Mouse (Mus musculus) gastrocnemius, postnatal 36 days (tissue): ENCODE data around the gene Pla2g16. TPM values are rescaled to one million over a fixed set of nuclear protein-coding genes. Genes with fewer than 3 reads are reported as not detected.

Source experiments
- DNase-seq, 2 experiments: peaks; one replicate each; pipeline ENCODE4 v3.0.0; 2022
- intact Hi-C: fragments of 180-260 bp; cut with DNase I; formaldehyde crosslinking; loops from one replicate; pipeline ENCODE4 v1.15.1; 2025
- total RNA-seq, 2 experiments: library from RNA; stranded (reverse); gene quantifications; 2 replicates each; pipeline ENCODE4 v1.2.3; 2021

Gene Pla2g16
- total RNA-seq, 2 experiments from 2014 or later: 99.9 to 107 TPM

GRCm38 (mm10) chr19:7562601-7563129 lies 5.4 kb downstream of the Pla2g16 start:
- intact Hi-C loops: no loop called here
- DNase-seq: no peak

DNA sequence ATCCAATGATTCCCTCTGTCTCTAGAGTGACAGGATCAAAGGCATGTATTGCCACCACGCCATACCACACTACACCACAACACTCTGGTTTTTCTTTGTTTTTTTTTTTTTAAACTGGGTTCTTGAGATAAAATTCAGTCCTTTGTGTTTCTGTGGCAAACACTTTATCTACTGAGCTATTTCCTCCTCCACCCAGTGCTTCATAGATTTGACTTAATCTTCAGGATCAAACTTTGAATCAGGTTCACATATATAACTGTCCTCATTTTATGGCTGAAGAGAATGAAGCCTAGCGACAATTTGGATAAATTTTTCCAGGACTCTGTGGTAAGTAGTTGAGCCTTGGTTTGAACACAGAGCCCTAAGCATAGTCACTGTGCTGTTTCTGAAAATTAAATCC lies 6.4 kb downstream of the Pla2g16 start:
- intact Hi-C loops: no loop called here
- DNase-seq: no peak

DNA sequence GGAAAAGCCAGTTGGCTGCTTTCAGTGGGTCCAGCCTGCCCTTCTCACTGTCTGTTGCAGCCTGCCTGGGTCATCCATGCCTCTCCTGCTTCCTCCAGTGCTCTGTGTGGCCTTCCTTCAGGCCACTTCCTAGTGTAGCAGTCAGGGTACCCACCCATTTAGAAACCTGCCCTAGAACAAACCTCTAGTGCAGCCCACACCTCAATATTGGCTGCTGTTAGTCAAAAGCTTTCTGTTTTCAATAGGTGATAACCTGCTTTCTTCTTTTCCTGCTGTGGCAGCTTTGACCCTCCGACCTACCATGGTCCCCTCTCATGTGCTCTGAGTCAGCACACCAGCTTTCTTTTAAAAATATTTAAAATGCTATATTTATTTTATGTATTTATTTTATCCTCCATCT lies 7.2 kb downstream of the Pla2g16 start:
- DNase-seq: no peak
- intact Hi-C loops: no loop called here

- DNase-seq: no peak
- intact Hi-C loops: no loop called here
These were observed 9.6 kb downstream of the Pla2g16 start for GRCm38 (mm10) chr19:7566826-7567225.

DNA sequence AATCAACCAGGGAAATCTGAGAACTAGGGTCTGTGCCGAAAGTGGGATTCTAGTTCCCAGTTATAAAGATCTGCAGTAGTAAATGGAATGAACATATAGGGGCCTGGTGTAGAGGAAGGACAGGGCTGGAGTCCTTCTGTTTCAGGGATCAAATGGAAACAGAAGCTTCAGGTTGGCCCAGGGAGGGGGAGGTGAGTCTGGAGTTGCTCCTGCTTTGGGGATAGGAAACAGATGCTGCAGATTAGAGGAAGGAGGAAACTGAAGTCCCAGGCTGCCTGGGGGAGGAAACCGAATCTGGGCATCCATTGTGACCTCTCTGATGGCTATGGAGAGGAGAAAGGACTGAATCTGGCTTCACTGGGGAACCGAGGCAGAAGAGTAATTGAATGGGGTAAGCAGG lies 11.1 kb downstream of the Pla2g16 start:
- intact Hi-C loops: no loop called here
- DNase-seq: no peak

DNA sequence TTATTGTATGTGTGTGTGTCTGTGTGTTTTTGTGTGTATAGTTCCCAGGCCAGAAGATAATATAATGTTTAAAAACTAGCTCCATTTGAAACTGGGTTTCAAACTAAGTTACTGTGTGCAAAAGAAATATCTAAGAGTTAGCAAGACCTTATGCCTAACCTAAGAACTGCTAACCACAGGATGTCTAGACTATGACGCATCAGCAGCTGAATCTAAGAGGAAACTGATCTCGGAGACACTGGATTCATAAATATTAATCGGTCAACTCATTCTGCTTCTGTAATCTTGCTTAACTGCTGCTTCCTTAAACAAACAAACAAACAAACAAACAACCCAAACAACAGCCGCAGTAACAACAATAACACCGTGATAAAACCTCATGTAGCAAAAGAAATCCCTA lies 12.4 kb downstream of the Pla2g16 start:
- intact Hi-C loops: no loop called here
- no peak for DNase-seq

DNA sequence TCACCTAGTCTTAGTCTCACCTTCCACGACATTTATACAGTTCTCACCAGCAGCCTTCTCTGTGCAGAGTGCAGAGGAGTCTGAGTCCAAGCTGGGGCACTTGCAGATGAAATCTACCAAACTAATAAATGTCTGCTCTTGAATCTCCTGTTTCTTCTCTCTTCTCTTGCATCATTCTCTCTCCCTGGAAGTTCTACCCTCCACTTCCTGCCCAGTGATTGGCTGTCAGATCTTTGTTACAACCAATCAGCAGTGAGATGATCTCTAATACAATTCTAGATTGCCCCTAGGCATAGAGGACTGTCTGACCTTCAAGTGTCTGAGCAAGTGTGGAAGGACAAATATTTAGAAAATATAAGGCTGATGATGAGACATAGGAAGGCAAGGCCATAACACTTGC lies 18.9 kb downstream of the Pla2g16 start:
- intact Hi-C loops: no loop called here
- DNase-seq: no peak

- DNase-seq: no peak
- intact Hi-C loops: no loop called here
These were observed 20.5 kb downstream of the Pla2g16 start for GRCm38 (mm10) chr19:7577710-7578109.

GRCm38 (mm10) chr19:7581042-7581441 lies 23.8 kb downstream of the Pla2g16 start:
- DNase-seq: no peak
- intact Hi-C loops: no loop called here

DNA sequence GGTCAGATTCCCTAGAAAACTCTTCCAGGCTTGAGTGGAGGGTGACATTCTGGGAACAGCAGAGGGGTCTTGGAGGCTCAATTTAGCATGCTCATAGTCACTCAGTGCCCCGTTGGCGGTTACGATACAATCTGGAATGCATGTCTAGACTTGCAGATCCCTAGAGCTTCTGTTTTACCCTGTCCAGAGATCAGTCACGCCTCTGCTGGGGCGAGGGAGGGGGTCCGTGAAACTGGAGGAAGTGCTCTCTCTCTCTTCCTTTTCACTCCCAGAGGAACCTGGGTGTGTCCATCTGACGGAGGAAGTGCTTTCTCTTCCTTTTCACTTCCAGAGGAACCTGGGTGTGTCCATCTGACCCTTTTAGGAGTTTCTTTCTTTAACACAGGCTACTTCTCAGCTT lies 25.8 kb downstream of the Pla2g16 start:
- intact Hi-C loops: no loop called here
- DNase-seq: no peak

DNA sequence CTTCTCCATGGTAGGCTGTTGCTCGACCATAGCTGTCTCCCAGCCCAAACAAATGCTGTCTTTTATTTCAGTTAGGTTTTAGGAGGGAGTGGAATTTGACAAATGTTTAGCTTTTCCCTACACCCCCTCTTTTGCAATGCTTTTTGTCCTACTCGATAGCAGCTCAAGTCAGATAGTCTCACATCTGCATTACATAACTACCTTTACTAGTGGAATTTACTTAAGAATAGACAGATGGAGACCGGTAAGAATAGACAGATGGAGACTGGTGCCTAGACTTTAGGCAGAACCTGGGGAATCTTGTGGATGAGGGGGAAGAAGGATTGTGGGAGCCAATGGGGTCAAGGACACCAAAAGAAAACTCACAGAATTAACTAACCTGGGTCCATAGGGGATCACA lies 26.3 kb downstream of the Pla2g16 start:
- no peak for DNase-seq
- intact Hi-C loops: no loop called here

- intact Hi-C loops: no loop called here
- no peak for DNase-seq
These were observed 28.0 kb downstream of the Pla2g16 start for GRCm38 (mm10) chr19:7585279-7585678.

GRCm38 (mm10) chr19:7585764-7586163 lies 28.5 kb downstream of the Pla2g16 start:
- no peak for DNase-seq
- intact Hi-C loops: no loop called here

- no peak for DNase-seq
- intact Hi-C loops: loop anchor here (10.0 kb wide), 1 partner anchor 146 kb away; no protein-coding TSS in a partner anchor
These were observed 33.5 kb downstream of the Pla2g16 start for GRCm38 (mm10) chr19:7590795-7591194.

DNA sequence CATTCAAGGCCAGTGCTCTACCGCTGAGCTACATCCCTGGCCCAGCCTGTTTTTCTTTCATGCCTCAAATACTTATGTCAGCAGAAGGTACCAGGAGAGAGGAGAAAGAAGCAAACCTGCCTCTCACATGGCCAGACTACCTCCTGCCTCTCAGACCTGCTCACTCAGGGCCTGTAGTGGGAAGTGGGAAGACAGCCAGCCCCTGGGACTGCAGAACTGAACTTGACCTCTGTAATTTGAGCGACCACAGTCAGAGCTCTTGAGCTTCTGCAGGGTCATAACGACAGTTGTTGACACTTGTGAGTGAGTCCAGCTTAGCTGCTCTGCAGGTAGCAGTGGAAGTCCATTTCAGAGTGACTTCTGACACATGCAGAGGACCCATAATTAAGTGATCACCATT lies 34.8 kb downstream of the Pla2g16 start:
- peak in 1 of 2 experiments; percentile 29 for DNase-seq
- intact Hi-C loops: loop anchor here (10.0 kb wide), 1 partner anchor 147 kb away; no protein-coding TSS in a partner anchor

DNA sequence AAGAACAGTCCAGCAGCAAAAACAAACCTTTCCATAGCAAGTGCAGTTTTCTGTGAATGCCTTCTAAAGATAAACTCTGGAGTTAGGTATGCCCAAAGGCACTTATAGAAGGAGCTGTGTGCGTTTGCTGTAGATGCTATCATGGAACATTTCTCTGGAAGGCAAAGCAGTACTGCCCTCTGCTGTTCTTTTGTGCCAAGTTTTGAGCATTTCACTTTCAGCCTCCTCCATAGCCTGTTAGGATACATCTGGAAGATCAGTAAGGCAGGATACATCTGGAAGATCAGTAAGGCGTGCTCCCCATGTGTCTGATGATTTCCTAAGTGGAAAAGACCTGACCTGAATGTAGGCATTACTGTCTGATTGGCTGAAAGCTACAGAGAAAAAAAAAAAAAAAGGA lies 38.3 kb downstream of the Pla2g16 start:
- DNase-seq: no peak
- intact Hi-C loops: loop anchor here (1.0 to 10.0 kb wide), 2 partner anchors 66 to 151 kb away; no protein-coding TSS in a partner anchor

GRCm38 (mm10) chr19:7598481-7598880 lies 41.2 kb downstream of the Pla2g16 start:
- DNase-seq: no peak
- intact Hi-C loops: loop anchor here (10.0 kb wide), 1 partner anchor 154 kb away; no protein-coding TSS in a partner anchor

GRCm38 (mm10) chr19:7601551-7601950 lies 44.3 kb downstream of the Pla2g16 start:
- intact Hi-C loops: no loop called here
- DNase-seq: no peak

DNA sequence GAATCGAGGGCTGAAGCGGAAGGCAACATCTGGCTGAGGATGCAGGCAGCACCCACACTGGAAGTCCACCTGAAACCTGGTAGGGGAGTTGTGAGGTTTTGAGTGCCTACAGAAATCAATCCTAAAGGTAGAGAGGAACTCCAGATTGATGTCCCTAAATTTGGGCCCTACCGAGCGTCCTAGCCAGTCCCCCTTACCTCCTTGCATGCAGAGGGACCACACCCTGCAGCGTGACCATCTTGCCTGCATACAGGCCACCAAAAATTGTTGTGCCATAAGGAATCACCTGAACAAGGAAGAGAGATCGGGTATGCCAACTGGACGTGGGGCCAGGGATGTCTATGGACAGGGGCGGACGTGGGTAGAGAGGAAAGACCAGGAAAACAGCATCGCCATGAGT lies 46.8 kb downstream of the Pla2g16 start:
- intact Hi-C loops: no loop called here
- no peak for DNase-seq

GRCm38 (mm10) chr19:7605013-7605412 lies 47.8 kb downstream of the Pla2g16 start:
- intact Hi-C loops: no loop called here
- DNase-seq: no peak

DNA sequence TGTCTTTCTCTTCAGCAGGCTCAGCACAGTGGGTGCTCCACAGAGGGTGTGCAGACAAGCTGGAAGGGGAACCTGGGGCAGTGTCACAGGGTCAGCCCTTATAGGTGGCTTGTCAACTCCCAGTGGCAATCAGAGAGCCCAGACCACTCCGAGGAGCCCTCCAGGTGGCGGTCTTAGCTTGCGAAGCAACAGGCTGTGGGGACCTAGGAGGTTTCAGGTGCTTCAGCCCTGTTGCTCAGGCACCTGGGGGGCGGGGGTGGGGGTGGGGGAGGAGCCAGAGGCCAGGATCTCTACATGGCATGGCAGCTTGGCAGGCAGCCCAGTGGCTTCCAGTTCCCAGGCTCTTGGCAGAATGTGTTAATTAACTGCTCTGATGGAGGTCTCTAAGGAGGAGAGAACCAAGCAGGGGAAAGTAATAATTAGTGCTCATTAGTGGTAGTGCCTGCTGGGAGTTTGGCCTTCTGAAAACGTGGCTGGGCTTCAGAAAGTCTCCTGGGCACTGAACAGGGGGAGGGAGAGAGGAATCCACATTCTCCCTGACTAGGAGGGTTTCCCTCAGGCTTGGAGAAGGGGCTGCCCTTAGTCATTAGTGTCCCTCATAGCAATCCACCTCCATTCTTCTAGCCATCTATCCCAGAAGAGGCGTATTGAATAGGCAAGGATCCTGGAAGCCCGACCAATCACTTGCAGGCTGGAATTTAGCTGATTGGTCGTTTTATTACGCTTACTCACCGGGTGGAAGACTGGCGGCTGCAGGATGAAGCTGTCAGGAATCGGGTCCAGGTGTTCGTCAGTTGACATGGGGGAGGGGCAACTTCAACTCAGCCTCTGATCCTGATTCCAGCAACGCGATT lies 48.9 kb downstream of the Pla2g16 start:
- intact Hi-C loops: no loop called here
- no peak for DNase-seq
